Mouse (Mus musculus) heart, embryonic 11.5 days (tissue): ENCODE data around the gene Pdzd2. TPM values are rescaled to one million over a fixed set of nuclear protein-coding genes. Genes with fewer than 3 reads are reported as not detected.
"Not testable (repeated sequence)": the region's sequence is repeated elsewhere in the genome, so short reads cannot be mapped to it uniquely, and the experiment has no call there.

ENCODE experiments used
- ATAC-seq: fragments of 200-750 bp; cut with Nextera tagmentation; replicated peaks from 2 replicates; pipeline ENCODE4 v1.8.0; 2017; ENCODE audit warnings: moderate library complexity; ENCODE audit not compliant: insufficient number of reproducible peaks, low FRiP score, low TSS enrichment
- H3K27ac ChIP-seq: fragments of 300-500 bp; sonication (generic); 2 replicates; pipeline ENCODE4 v1.5.1; 2014; ENCODE audit warnings: mild to moderate bottlenecking, low read depth, low read length
- H3K27me3 ChIP-seq: fragments of 300-500 bp; sonication (generic); 2 replicates; pipeline ENCODE4 v1.6.1; 2014; ENCODE audit warnings: mild to moderate bottlenecking, low read length, mixed read lengths; ENCODE audit not compliant: control insufficient read depth, insufficient read depth
- H3K36me3 ChIP-seq: fragments of 300-500 bp; sonication (generic); 2 replicates; pipeline ENCODE4 v1.6.1; 2014; ENCODE audit warnings: mild to moderate bottlenecking, low read length, moderate library complexity, mixed read lengths; ENCODE audit not compliant: control insufficient read depth, insufficient read depth
- H3K4me1 ChIP-seq: fragments of 300-500 bp; sonication (generic); 2 replicates; pipeline ENCODE4 v1.6.1; 2014; ENCODE audit warnings: low read length; ENCODE audit not compliant: control insufficient read depth, insufficient read depth
- H3K4me2 ChIP-seq: fragments of 300-500 bp; sonication (generic); 2 replicates; pipeline ENCODE4 v1.6.1; 2014; ENCODE audit warnings: mild to moderate bottlenecking, moderate library complexity
- H3K4me3 ChIP-seq: fragments of 300-500 bp; sonication (generic); 2 replicates; pipeline ENCODE4 v1.5.1; 2014; ENCODE audit warnings: low read depth, low read length
- H3K9ac ChIP-seq: fragments of 300-500 bp; sonication (generic); 2 replicates; pipeline ENCODE4 v1.6.1; 2014; ENCODE audit warnings: mild to moderate bottlenecking, low read depth, low read length, moderate library complexity
- H3K9me3 ChIP-seq: fragments of 300-500 bp; sonication (generic); replicated peaks from 2 replicates; pipeline ENCODE4 v1.6.1; 2016; ENCODE audit warnings: low read length; ENCODE audit not compliant: control insufficient read depth
- WGBS: fragments of 180-500 bp; shearing (Covaris S2); extraction: QIAGEN DNeasy Blood & Tissue Kit; methylation state at CpG from one replicate; pipeline ENCODE4 v1.1.7; 2014; ENCODE audit not compliant: insufficient replicate concordance; 5-methylcytosine and 5-hydroxymethylcytosine counted together
- polyA plus RNA-seq: library from polyadenylated mRNA; unstranded; fragments of >200 nt; fragmentation: Nextera tagmentation; extraction: Ambion mirVana; gene quantifications from 2 replicates; pipeline ENCODE4 v1.2.1, GENCODE M21; 2014

Pdzd2 gene
- polyA plus RNA-seq, 1 experiment from 2014 or later: 12.5 TPM

DNA sequence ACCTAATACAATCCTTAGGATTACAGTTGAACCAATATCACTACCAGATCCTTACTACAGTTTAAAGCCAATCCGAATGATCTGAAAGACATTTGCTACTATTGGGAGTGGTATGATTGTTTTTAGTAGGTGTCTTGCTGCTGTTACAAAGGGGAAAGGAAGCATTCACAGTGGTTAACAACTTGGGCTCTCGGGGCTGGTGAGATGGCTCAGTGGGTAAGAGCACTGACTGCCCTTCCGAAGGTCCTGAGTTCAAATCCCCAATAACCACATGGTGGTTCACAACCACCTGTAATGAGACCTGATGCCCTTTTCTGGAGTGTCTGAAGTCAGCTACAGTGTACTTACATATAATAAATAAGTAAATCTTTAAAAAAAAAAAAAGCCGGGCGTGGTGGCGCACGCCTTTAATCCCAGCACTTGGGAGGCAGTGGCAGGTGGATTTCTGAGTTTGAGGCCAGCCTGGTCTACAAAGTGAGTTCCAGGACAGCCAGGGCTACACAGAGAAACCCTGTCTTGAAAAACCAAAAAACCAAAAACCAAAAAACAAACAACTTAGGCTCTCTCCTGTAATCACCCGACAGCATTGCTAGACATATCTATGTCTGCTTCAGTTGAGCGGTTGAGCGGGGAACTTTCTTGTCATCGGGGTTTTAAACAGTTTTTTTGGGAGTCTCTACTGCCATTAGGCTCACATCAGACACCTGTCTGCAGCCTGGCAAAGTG is 373.0 kb downstream of the Pdzd2 start:
- peaks cover 21% of the 10 kb centered on the region for H3K4me1 ChIP-seq
- H3K9me3 ChIP-seq: not testable (repeated sequence)

GRCm38 (mm10) chr15:12366072-12366469 is 373.7 kb downstream of the Pdzd2 start:
- H3K27me3 ChIP-seq: no peaks in the 10 kb centered on the region
- no peaks in the 10 kb centered on the region for H3K36me3 ChIP-seq
- WGBS: 52% methylated on average over 3 of the region's 3 CpGs
- H3K4me3 ChIP-seq: no peak overlapping the region
- ATAC-seq: no peak
- H3K9me3 ChIP-seq: no peaks in the 10 kb centered on the region
- H3K27ac ChIP-seq: no peak overlapping the region
- H3K4me2 ChIP-seq: no peak overlapping the region
- no peak overlapping the region for H3K9ac ChIP-seq
- H3K4me1 ChIP-seq: peaks cover 21% of the 10 kb centered on the region

More for the DNA sequence above, 373.0 kb downstream of the Pdzd2 start:
- not testable (repeated sequence) for ATAC-seq, H3K27me3 ChIP-seq, H3K36me3 ChIP-seq, H3K9ac ChIP-seq, H3K4me3 ChIP-seq
- peak overlapping the region; percentile 64 for H3K27ac ChIP-seq
- WGBS: 84% methylated on average over 11 of the region's 11 CpGs
- peak overlapping the region; percentile 23; the same call in 1 of the 2 replicates for H3K4me2 ChIP-seq

DNA sequence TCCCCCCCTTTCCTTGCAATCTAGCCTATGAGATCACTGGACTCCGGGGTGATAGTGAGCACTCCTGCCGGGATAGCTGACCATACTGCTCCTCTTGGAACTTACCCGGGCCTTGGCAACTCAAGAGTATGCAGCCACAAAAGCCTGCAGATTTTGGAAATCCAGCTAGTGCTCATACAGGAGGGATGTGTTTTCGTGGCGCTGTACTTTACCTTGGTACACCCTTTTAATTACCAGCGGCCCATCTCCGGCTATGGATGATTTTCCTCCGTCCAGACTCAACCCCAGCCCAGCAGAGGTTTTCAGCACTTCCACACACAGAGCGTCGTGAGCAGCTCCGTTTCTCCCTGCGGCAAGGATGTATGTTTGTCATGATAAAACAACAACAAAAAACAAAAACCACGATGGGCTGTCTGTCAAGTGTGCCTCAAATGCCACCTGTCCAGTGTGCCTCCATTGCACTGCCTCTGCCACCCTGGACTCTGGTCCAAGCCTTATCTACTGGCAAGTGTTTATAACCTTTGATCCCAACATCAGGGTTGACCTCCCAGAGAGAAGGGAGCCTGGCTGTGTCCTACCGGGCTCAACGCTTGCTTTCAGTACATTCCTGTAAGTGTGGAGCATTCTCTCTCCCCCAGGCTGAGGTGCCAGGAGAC is 374.2 kb downstream of the Pdzd2 start:
- H3K4me3 ChIP-seq: no peak overlapping the region
- ATAC-seq: no peak
- no peaks in the 10 kb centered on the region for H3K27me3 ChIP-seq
- WGBS: 67% methylated on average over 15 of the region's 15 CpGs
- H3K9ac ChIP-seq: no peak overlapping the region
- H3K36me3 ChIP-seq: no peaks in the 10 kb centered on the region
- H3K27ac ChIP-seq: no peak overlapping the region
- H3K9me3 ChIP-seq: no peaks in the 10 kb centered on the region
- H3K4me1 ChIP-seq: peaks cover 21% of the 10 kb centered on the region
- H3K4me2 ChIP-seq: no peak overlapping the region

- no peaks in the 10 kb centered on the region for H3K9me3 ChIP-seq
- ATAC-seq: no peak
- no peaks in the 10 kb centered on the region for H3K27me3 ChIP-seq
Measured at GRCm38 (mm10) chr15:12364096-12364495, 375.6 kb downstream of the Pdzd2 start.

DNA sequence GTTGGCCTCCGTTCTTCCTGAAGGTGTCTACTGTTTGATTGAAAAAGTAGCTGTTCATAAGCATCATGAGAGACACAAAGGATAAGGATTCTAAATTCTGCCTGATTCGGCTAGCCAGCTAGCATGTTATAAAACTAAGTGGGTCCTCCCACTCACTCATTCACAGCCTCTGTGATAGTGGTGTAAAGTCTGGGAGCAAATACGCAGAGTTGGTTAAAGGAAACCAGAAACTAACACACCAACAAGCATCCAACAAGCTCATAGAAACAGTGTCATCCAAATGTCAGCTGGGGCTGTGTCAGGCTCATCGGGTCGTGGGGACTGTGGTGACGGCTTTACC is 377.1 kb downstream of the Pdzd2 start:
- ATAC-seq: no peak
- WGBS: 90% methylated on average over 6 of the region's 6 CpGs

More at GRCm38 (mm10) chr15:12364096-12364495, 375.6 kb downstream of the Pdzd2 start:
- no peak overlapping the region for H3K27ac ChIP-seq
- WGBS: 88% methylated on average over 4 of the region's 4 CpGs
- H3K4me1 ChIP-seq: peaks cover 21% of the 10 kb centered on the region
- H3K4me2 ChIP-seq: no peak overlapping the region
- no peak overlapping the region for H3K4me3 ChIP-seq
- no peak overlapping the region for H3K9ac ChIP-seq
- H3K36me3 ChIP-seq: no peaks in the 10 kb centered on the region

GRCm38 (mm10) chr15:12362001-12362700 is 377.6 kb downstream of the Pdzd2 start:
- H3K9me3 ChIP-seq: no peaks in the 10 kb centered on the region
- H3K27me3 ChIP-seq: no peaks in the 10 kb centered on the region
- no peak for ATAC-seq
- H3K4me2 ChIP-seq: no peak overlapping the region
- H3K9ac ChIP-seq: no peak overlapping the region
- no peak overlapping the region for H3K27ac ChIP-seq
- H3K36me3 ChIP-seq: no peaks in the 10 kb centered on the region
- WGBS: 81% methylated on average over 14 of the region's 14 CpGs
- peaks cover 7% of the 10 kb centered on the region for H3K4me1 ChIP-seq
- H3K4me3 ChIP-seq: no peak overlapping the region

More for the DNA sequence above, 377.1 kb downstream of the Pdzd2 start:
- H3K4me1 ChIP-seq: peaks cover 12% of the 10 kb centered on the region
- no peaks in the 10 kb centered on the region for H3K36me3 ChIP-seq
- no peak overlapping the region for H3K9ac ChIP-seq
- H3K4me3 ChIP-seq: no peak overlapping the region
- H3K4me2 ChIP-seq: no peak overlapping the region
- H3K9me3 ChIP-seq: no peaks in the 10 kb centered on the region
- H3K27ac ChIP-seq: no peak overlapping the region
- no peaks in the 10 kb centered on the region for H3K27me3 ChIP-seq

DNA sequence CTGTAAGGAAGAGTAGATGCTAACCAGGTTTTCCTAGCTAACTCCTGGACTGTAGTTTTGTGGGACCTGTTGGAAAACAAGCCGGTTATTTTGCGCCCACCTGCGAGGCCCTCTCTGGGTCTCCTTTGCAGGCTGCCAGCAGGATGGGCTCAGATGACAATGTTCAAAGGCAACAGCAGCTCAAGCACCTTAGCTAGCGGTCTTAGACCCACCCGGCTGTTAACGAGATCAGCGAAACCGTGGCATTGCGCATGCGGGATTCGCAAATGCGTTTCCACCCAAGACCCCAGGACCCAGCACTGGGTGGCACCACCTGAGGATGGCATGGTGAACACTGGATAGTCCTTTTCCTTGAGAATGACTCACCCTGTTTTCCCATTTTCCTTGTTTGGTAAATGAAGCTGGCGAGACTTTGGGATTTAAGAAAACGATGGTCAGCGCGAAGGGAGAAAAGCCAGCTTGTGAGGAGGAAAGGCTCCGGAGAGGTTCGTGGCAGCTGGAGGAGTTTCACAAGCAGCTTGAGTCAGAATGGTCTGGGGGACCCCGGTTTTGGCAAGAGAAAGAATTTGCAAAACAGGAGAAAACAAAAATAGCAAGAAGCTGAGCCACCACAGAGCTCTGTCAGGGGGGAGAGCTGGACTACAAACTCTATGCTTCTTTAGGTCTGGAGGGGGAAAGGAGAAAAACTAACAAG is 379.1 kb downstream of the Pdzd2 start:
- WGBS: 73% methylated on average over 19 of the region's 19 CpGs
- no peak overlapping the region for H3K9ac ChIP-seq
- H3K9me3 ChIP-seq: no peaks in the 10 kb centered on the region
- no peak overlapping the region for H3K27ac ChIP-seq
- no peak overlapping the region for H3K4me2 ChIP-seq
- H3K4me3 ChIP-seq: no peak overlapping the region
- H3K36me3 ChIP-seq: no peaks in the 10 kb centered on the region
- no peak for ATAC-seq
- H3K4me1 ChIP-seq: no peaks in the 10 kb centered on the region; the same call in 1 of the 2 replicates
- no peaks in the 10 kb centered on the region for H3K27me3 ChIP-seq

DNA sequence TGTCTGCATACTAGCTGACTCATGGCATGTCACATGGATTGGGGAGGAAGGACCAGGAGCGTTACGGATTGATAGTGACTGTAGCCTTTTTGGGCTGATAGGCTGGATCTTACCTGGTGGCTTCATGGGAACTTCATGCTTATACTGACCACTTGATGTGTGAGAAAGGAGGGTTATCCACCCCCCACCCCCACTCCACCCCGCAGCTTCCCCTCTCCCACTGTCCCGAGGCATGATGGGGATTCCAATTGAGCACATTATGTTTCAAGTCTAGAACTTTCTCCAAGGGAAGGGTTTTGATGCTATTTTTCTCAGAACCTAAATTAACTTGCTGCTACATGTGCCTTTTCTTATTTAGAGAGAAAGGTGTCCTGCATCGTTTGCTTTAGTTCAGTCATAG is 381.3 kb downstream of the Pdzd2 start:
- Histone ChIP-seq H3K4me1 (no peaks in the 10 kb centered on the region), H3K27ac (no peak overlapping the region), H3K27me3 (no peaks in the 10 kb centered on the region), H3K9ac (no peak overlapping the region), H3K4me3 (no peak overlapping the region), H3K4me2 (no peak overlapping the region), H3K9me3 (no peaks in the 10 kb centered on the region), H3K36me3 (peaks cover 1% of the 10 kb centered on the region; the same call in 1 of the 2 replicates)
- WGBS: 86% methylated on average over 5 of the region's 5 CpGs
- ATAC-seq: no peak
